Mouse (Mus musculus) cerebral cortex, adult 2 months (tissue): Measurements from ENCODE around the gene Plbd2.

ENCODE experiments used
- WGBS: fragments of 180-500 bp; shearing (Covaris S2); methylation state at CpG from one replicate; pipeline ENCODE4 v1.1.7; 2018; 5-methylcytosine and 5-hydroxymethylcytosine counted together

Plbd2 gene

GRCm38 (mm10) chr5:120476296-120476695 lies 27.1 kb downstream of the Plbd2 start, which contains the start of gene Sds:
Sds (plus strand) TSS chr5:120476526.
- WGBS, result 22% methylated on average over 13 of the region's 13 CpGs

GRCm38 (mm10) chr5:120475861-120476260 lies 27.6 kb downstream of the Plbd2 start:
- 62% methylated on average over 8 of the region's 8 CpGs for WGBS

- 96% methylated on average over 2 of the region's 2 CpGs for WGBS
These were observed 30.1 kb downstream of the Plbd2 start for GRCm38 (mm10) chr5:120473361-120473760.

GRCm38 (mm10) chr5:120472770-120473169 lies 30.7 kb downstream of the Plbd2 start, which contains the start of gene Sdsl:
Sdsl (minus strand) TSS chr5:120472810.
- WGBS, result 86% methylated on average over 8 of the region's 8 CpGs

GRCm38 (mm10) chr5:120471538-120471937 lies 31.9 kb downstream of the Plbd2 start:
- WGBS, result 60% methylated on average over 4 of the region's 4 CpGs

GRCm38 (mm10) chr5:120468830-120469229 lies 34.6 kb downstream of the Plbd2 start:
- 90% methylated on average over 6 of the region's 6 CpGs for WGBS

- WGBS, result 86% methylated on average over 5 of the region's 5 CpGs
These were observed 35.1 kb downstream of the Plbd2 start for GRCm38 (mm10) chr5:120468336-120468735.

- 32% methylated on average over 4 of the region's 4 CpGs for WGBS
These were observed 36.4 kb downstream of the Plbd2 start for GRCm38 (mm10) chr5:120467026-120467425.

GRCm38 (mm10) chr5:120465860-120466259 lies 37.6 kb downstream of the Plbd2 start:
- 65% methylated on average over 6 of the region's 6 CpGs for WGBS

GRCm38 (mm10) chr5:120465062-120465461 lies 38.4 kb downstream of the Plbd2 start:
- 37% methylated on average over 5 of the region's 5 CpGs for WGBS

GRCm38 (mm10) chr5:120464321-120464720 lies 39.1 kb downstream of the Plbd2 start:
- WGBS, result 80% methylated on average over 4 of the region's 4 CpGs

- 75% methylated on average over 15 of the region's 15 CpGs for WGBS
These were observed 41.5 kb downstream of the Plbd2 start for GRCm38 (mm10) chr5:120461902-120462301.

- 84% methylated on average over 10 of the region's 10 CpGs for WGBS
These were observed 44.3 kb downstream of the Plbd2 start for GRCm38 (mm10) chr5:120459133-120459532.

GRCm38 (mm10) chr5:120457628-120458027 lies 45.8 kb downstream of the Plbd2 start:
- 12% methylated on average over 9 of the region's 9 CpGs for WGBS

GRCm38 (mm10) chr5:120456841-120457554 lies 46.4 kb downstream of the Plbd2 start:
- 56% methylated on average over 7 of the region's 7 CpGs for WGBS

- 64% methylated on average over 1 of the region's 1 CpGs for WGBS
These were observed 47.2 kb downstream of the Plbd2 start for GRCm38 (mm10) chr5:120456253-120456652.

- 84% methylated on average over 14 of the region's 14 CpGs for WGBS
These were observed 48.6 kb downstream of the Plbd2 start for GRCm38 (mm10) chr5:120454756-120455337.

GRCm38 (mm10) chr5:120447305-120447704 lies 56.1 kb downstream of the Plbd2 start:
- 67% methylated on average over 13 of the region's 13 CpGs for WGBS

- 12% methylated on average over 14 of the region's 14 CpGs for WGBS
These were observed 62.7 kb downstream of the Plbd2 start for GRCm38 (mm10) chr5:120440733-120441132.

- WGBS, result 11% methylated on average over 61 of the region's 61 CpGs
These were observed 63.3 kb downstream of the Plbd2 start for GRCm38 (mm10) chr5:120439887-120440670.

GRCm38 (mm10) chr5:120438991-120439710 lies 64.3 kb downstream of the Plbd2 start:
- 17% methylated on average over 27 of the region's 27 CpGs for WGBS

- WGBS, result 7% methylated on average over 13 of the region's 13 CpGs
These were observed 65.0 kb downstream of the Plbd2 start for GRCm38 (mm10) chr5:120438469-120438868.
